Mouse (Mus musculus) thymus, adult 2 months (tissue): ENCODE measurements at regions not wholly inside any gene's neighbourhood (a gene's known extent, or its start where the extent isn't known, plus 50 kb on each side); places are given as distances from the start of the nearest gene placed in this dataset.

Source experiments
- CTCF ChIP-seq: fragments of 200-500 bp; IDR thresholded peaks from 2 replicates; pipeline ENCODE4 v1.5.1; 2012; ENCODE audit warnings: mild to moderate bottlenecking, control low read depth, low read length, moderate library complexity, borderline replicate concordance; ENCODE audit not compliant: control insufficient read depth, poor library complexity, insufficient read depth; ENCODE audit errors: extremely low read depth
- POLR2A ChIP-seq: fragments of 200-500 bp; IDR thresholded peaks from 2 replicates; pipeline ENCODE4 v1.6.1; 2012; ENCODE audit warnings: mild to moderate bottlenecking, low read length, control low read depth, moderate library complexity; ENCODE audit not compliant: control insufficient read depth, poor library complexity, insufficient read depth; ENCODE audit errors: extremely low read depth

GRCm38 (mm10) chr9:120808741-120809425 is 120.1 kb upstream of the Ctnnb1 start:
- TF ChIP-seq POLR2A (no peak), CTCF (no peak)
